Mouse (Mus musculus) kidney, adult 2 months (tissue): ENCODE measurements around the gene Eef2k. TPM values are rescaled to one million over a fixed set of nuclear protein-coding genes. Genes with fewer than 3 reads are reported as not detected.
A peak's percentile ranks its signal among the peaks of the same experiment; 100 is the strongest.

Source experiments
- DNase-seq: peaks from one replicate; pipeline ENCODE4 v3.0.0; 2021
- H3K27ac ChIP-seq: fragments of 200-500 bp; 2 replicates; pipeline ENCODE4 v1.5.1; 2012; ENCODE audit warnings: low read depth, low read length, control low read depth, inconsistent platforms; ENCODE audit not compliant: insufficient read depth
- H3K27me3 ChIP-seq: fragments of 200-500 bp; replicated peaks from 2 replicates; pipeline ENCODE4 v1.6.1; 2012; ENCODE audit warnings: mild to moderate bottlenecking, moderate library complexity, low read length, inconsistent platforms; ENCODE audit not compliant: control insufficient read depth, insufficient read depth
- H3K36me3 ChIP-seq: fragments of 200-500 bp; 2 replicates; pipeline ENCODE4 v1.6.1; 2012; ENCODE audit warnings: mild to moderate bottlenecking, moderate library complexity, low read length, inconsistent platforms; ENCODE audit not compliant: control insufficient read depth, insufficient read depth
- H3K4me1 ChIP-seq: fragments of 200-500 bp; 2 replicates; pipeline ENCODE4 v1.6.1; 2011; ENCODE audit warnings: low read length; ENCODE audit not compliant: control insufficient read depth, insufficient read depth
- H3K4me3 ChIP-seq: fragments of 200-500 bp; 2 replicates; pipeline ENCODE4 v1.5.1; 2011; ENCODE audit warnings: mild to moderate bottlenecking, low read depth, low read length, control low read depth; ENCODE audit not compliant: insufficient read depth
- CTCF ChIP-seq: fragments of 200-500 bp; conservative IDR thresholded peaks from 2 replicates; pipeline ENCODE4 v1.5.1; 2011; ENCODE audit warnings: low read depth, mild to moderate bottlenecking, control low read depth, low read length, moderate library complexity, mixed read lengths; ENCODE audit not compliant: insufficient read depth, insufficient read length
- POLR2A ChIP-seq: fragments of 200-500 bp; IDR thresholded peaks from one replicate; pipeline ENCODE4 v1.6.1; 2011; ENCODE audit warnings: low read depth, low read length, control low read depth
- WGBS: fragments of 180-500 bp; shearing (Covaris S2); methylation state at CpG from one replicate; pipeline ENCODE4 v1.1.7; 2018; 5-methylcytosine and 5-hydroxymethylcytosine counted together
- polyA plus RNA-seq: library from polyadenylated mRNA; depleted of rRNA; stranded (reverse); fragments of >200 nt; gene quantifications from 2 replicates; pipeline ENCODE4 v1.2.3, GENCODE M21; 2012

Gene Eef2k
- polyA plus RNA-seq, 1 experiment: 6.4 TPM

- H3K36me3 ChIP-seq: no peaks in the 10 kb centered on the region
- H3K27me3 ChIP-seq: no peaks in the 10 kb centered on the region
- 23% methylated on average over 5 of the region's 5 CpGs for WGBS
- no peak overlapping the region for H3K27ac ChIP-seq
- H3K4me1 ChIP-seq: no peaks in the 10 kb centered on the region
- TF ChIP-seq POLR2A: no peak
- TF ChIP-seq CTCF: peak; percentile 87
- DNase-seq: peak; percentile 69
- no peak overlapping the region for H3K4me3 ChIP-seq
Observed at GRCm38 (mm10) chr7:120823248-120823647, 19.4 kb upstream of the Eef2k start.

- Histone ChIP-seq H3K4me1 (no peaks in the 10 kb centered on the region), H3K27me3 (no peaks in the 10 kb centered on the region), H3K27ac (no peak overlapping the region), H3K4me3 (no peak overlapping the region), H3K36me3 (no peaks in the 10 kb centered on the region)
- 73% methylated on average over 2 of the region's 2 CpGs for WGBS
- DNase-seq: no peak
- TF ChIP-seq CTCF (no peak), POLR2A (no peak)
Observed at GRCm38 (mm10) chr7:120825097-120825496, 17.5 kb upstream of the Eef2k start.

GRCm38 (mm10) chr7:120826408-120826807 is 16.2 kb upstream of the Eef2k start:
- peaks cover 2% of the 10 kb centered on the region; the same call in 1 of the 2 replicates for H3K4me1 ChIP-seq
- H3K27ac ChIP-seq: no peak overlapping the region
- 33% methylated on average over 3 of the region's 3 CpGs for WGBS
- no peaks in the 10 kb centered on the region for H3K27me3 ChIP-seq
- H3K4me3 ChIP-seq: no peak overlapping the region
- DNase-seq: peak; percentile 28
- H3K36me3 ChIP-seq: no peaks in the 10 kb centered on the region
- TF ChIP-seq CTCF (peak; percentile 71), POLR2A (no peak)

- peak; percentile 82 for DNase-seq
- no peaks in the 10 kb centered on the region for H3K27me3 ChIP-seq
- peak overlapping the region; percentile 68 for H3K4me3 ChIP-seq
- under 1% methylated on average over 46 of the region's 46 CpGs for WGBS
- TF ChIP-seq POLR2A (peak; percentile 3), CTCF (no peak)
- H3K36me3 ChIP-seq: no peaks in the 10 kb centered on the region
- peaks cover 4% of the 10 kb centered on the region; the same call in 1 of the 2 replicates for H3K4me1 ChIP-seq
- peak overlapping the region; percentile 75 for H3K27ac ChIP-seq
Observed at GRCm38 (mm10) chr7:120830431-120831381, 11.9 kb upstream of the Eef2k start.

- 41% methylated on average over 6 of the region's 6 CpGs for WGBS
- no peak overlapping the region for H3K4me3 ChIP-seq
- no peaks in the 10 kb centered on the region for H3K36me3 ChIP-seq
- H3K27me3 ChIP-seq: no peaks in the 10 kb centered on the region
- no peak overlapping the region for H3K27ac ChIP-seq
- DNase-seq: no peak
- TF ChIP-seq CTCF (no peak), POLR2A (no peak)
- H3K4me1 ChIP-seq: peaks cover 4% of the 10 kb centered on the region; the same call in 1 of the 2 replicates
Observed at GRCm38 (mm10) chr7:120834426-120834825, 8.2 kb upstream of the Eef2k start.

DNA sequence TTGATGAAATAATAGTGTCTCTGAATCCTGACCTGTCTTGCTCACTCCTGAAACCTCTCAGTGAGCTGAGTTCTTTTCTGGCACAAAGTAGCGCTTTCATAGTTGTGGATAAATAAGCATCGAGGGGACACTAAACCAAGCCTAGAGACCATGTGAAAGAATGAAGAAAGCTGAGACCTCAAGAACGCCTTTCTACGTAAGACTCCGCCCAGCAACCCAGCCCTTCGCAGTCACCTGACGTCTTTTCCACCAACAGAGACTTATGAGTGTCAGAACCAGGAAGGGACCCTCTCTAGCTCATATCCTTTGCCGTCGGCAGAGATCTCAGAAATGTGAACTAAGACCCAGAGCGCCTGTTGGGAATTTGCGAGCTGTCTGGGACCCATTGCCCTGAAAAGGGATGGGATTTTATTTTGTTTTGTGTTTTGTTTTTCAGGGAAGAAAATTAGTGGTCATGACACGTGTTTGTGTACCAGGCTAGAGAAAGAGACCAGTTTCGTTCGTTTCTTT is 7.7 kb upstream of the Eef2k start:
- H3K27me3 ChIP-seq: no peaks in the 10 kb centered on the region
- H3K27ac ChIP-seq: peak overlapping the region; percentile 42; the same call in 1 of the 2 replicates
- peak; percentile 83 for DNase-seq
- WGBS: under 1% methylated on average over 14 of the region's 14 CpGs
- peak overlapping the region; percentile 57 for H3K4me3 ChIP-seq
- no peaks in the 10 kb centered on the region for H3K36me3 ChIP-seq
- peaks cover 4% of the 10 kb centered on the region; the same call in 1 of the 2 replicates for H3K4me1 ChIP-seq
- TF ChIP-seq CTCF (no peak), POLR2A (no peak)

GRCm38 (mm10) chr7:120835449-120836359 is 6.9 kb upstream of the Eef2k start:
- Histone ChIP-seq H3K4me3 (peak overlapping the region; percentile 77), H3K27ac (peak overlapping the region; percentile 65; the same call in 1 of the 2 replicates), H3K4me1 (peaks cover 4% of the 10 kb centered on the region; the same call in 1 of the 2 replicates), H3K27me3 (no peaks in the 10 kb centered on the region), H3K36me3 (no peaks in the 10 kb centered on the region)
- TF ChIP-seq CTCF (peak; percentile 93), POLR2A (no peak)
- under 1% methylated on average over 41 of the region's 41 CpGs for WGBS
- DNase-seq: peak; percentile 97
